Comparison of ENCODE assay signal across 14 mouse cellular contexts in genomic region chr3:149007860-149008633, GRCm38 (mm10). TPM values are rescaled to one million over a fixed set of nuclear protein-coding genes. Genes with fewer than 3 reads are reported as not detected.
A peak's percentile ranks its signal among the peaks of the same experiment; 100 is the strongest.
DNase-seq lines count a peak whose midpoint lies in the region; ATAC-seq and TF ChIP-seq lines count a peak whose summit lies in the region.
"Had no signal": no experiment of that assay in that cellular context is flagged by ENCODE, and none has a peak within 500 bp of the region (broad histone marks: within the 10 kb centered on the region; RNA-seq: fewer than 3 reads in every experiment).

No protein-coding gene starts in this region.

- no peak overlapping the region for H3K4me3 ChIP-seq in embryonic facial prominence, embryonic 12.5 days
- no peak overlapping the region for H3K4me3 ChIP-seq in embryonic facial prominence, embryonic 10.5 days
- no peak overlapping the region for H3K4me3 ChIP-seq in hindbrain, embryonic 12.5 days
- no peak overlapping the region for H3K4me3 ChIP-seq in hindbrain, embryonic 11.5 days (ENCODE audit: low read depth, low read length)
- H3K4me3 ChIP-seq in limb, embryonic 14.5 days (replicated peaks; ENCODE audit: low read length) = no peak overlapping the region
- H3K4me3 ChIP-seq: neural tube, embryonic 13.5 days had no signal

- TF ChIP-seq POLR2A in brain, embryonic 14.5 days (IDR thresholded peaks at IDR 0.05; ENCODE audit: borderline replicate concordance, extremely low read depth, insufficient read depth, insufficient read length, poor library complexity, severe bottlenecking) = no peak
- no peak for TF ChIP-seq POLR2A in limb, embryonic 14.5 days (IDR thresholded peaks at IDR 0.05; ENCODE audit: borderline replicate concordance, extremely low read depth, insufficient read depth, insufficient read length)

- no peak for DNase-seq in embryonic facial prominence, embryonic 10.5 days (ENCODE audit: low spot score)
- no peak for DNase-seq in hindbrain, embryonic 11.5 days (ENCODE audit: low spot score)
- DNase-seq in brain, embryonic 14.5 days (ENCODE audit: low read depth) = peak; percentile 71
- DNase-seq in limb, embryonic 14.5 days (ENCODE audit: low spot score) = no peak
- DNase-seq in kidney, adult 8-10 months = no peak
- DNase-seq in layer of hippocampus, postnatal 14 days (ENCODE audit: low spot score in 2 of 2) = no peak
- DNase-seq: gastrocnemius, postnatal 10 days; spleen, adult 18-20 months; thymus, postnatal 4 days had no signal

- H3K27ac ChIP-seq in embryonic facial prominence, embryonic 12.5 days = no peak overlapping the region
- H3K27ac ChIP-seq in embryonic facial prominence, embryonic 10.5 days (replicated peaks) = no peak overlapping the region
- no peak overlapping the region for H3K27ac ChIP-seq in hindbrain, embryonic 12.5 days
- H3K27ac ChIP-seq in hindbrain, embryonic 11.5 days (ENCODE audit: low read depth, low read length) = no peak overlapping the region
- no peak overlapping the region for H3K27ac ChIP-seq in limb, embryonic 14.5 days (replicated peaks; ENCODE audit: low read depth, low read length)
- H3K27ac ChIP-seq: kidney, postnatal 0 days; neural tube, embryonic 13.5 days had no signal

- H3K27me3 ChIP-seq in embryonic facial prominence, embryonic 12.5 days = no peaks in the 10 kb centered on the region
- H3K27me3 ChIP-seq in embryonic facial prominence, embryonic 10.5 days (replicated peaks; ENCODE audit: low read depth, poor library complexity, severe bottlenecking) = no peaks in the 10 kb centered on the region
- H3K27me3 ChIP-seq in hindbrain, embryonic 12.5 days = no peaks in the 10 kb centered on the region; the same call in 1 of the 2 replicates
- no peaks in the 10 kb centered on the region for H3K27me3 ChIP-seq in hindbrain, embryonic 11.5 days (ENCODE audit: control insufficient read depth, insufficient read depth, low read length)
- no peaks in the 10 kb centered on the region for H3K27me3 ChIP-seq in limb, embryonic 14.5 days (ENCODE audit: control insufficient read depth, insufficient read depth, low read length)
- H3K27me3 ChIP-seq: neural tube, embryonic 13.5 days had no signal

- ATAC-seq in embryonic facial prominence, embryonic 12.5 days (ENCODE audit: insufficient number of reproducible peaks, insufficient read depth, low FRiP score, low TSS enrichment) = no peak
- ATAC-seq in hindbrain, embryonic 12.5 days (ENCODE audit: low FRiP score) = no peak
- ATAC-seq in hindbrain, embryonic 11.5 days (ENCODE audit: low FRiP score) = no peak
- no peak for ATAC-seq in limb, embryonic 14.5 days (ENCODE audit: low FRiP score, low read depth)

- H3K4me1 ChIP-seq in embryonic facial prominence, embryonic 12.5 days = peaks cover 5% of the 10 kb centered on the region; the same call in 1 of the 2 replicates
- H3K4me1 ChIP-seq in embryonic facial prominence, embryonic 10.5 days = peaks cover 12% of the 10 kb centered on the region; the same call in 1 of the 2 replicates
- H3K4me1 ChIP-seq in hindbrain, embryonic 12.5 days = no peaks in the 10 kb centered on the region
- no peaks in the 10 kb centered on the region for H3K4me1 ChIP-seq in hindbrain, embryonic 11.5 days (replicated peaks; ENCODE audit: control insufficient read depth, insufficient read depth, low read length)
- peaks cover 3% of the 10 kb centered on the region; the same call in 1 of the 2 replicates for H3K4me1 ChIP-seq in limb, embryonic 14.5 days (ENCODE audit: control insufficient read depth, insufficient read depth, low read length)
- H3K4me1 ChIP-seq: neural tube, embryonic 13.5 days had no signal

- no peak for TF ChIP-seq CTCF in brain, embryonic 14.5 days (IDR thresholded peaks at IDR 0.05; ENCODE audit: borderline replicate concordance, extremely low read depth, insufficient read depth, insufficient read length)

- H3K9me3 ChIP-seq in embryonic facial prominence, embryonic 12.5 days = no peaks in the 10 kb centered on the region
- H3K9me3 ChIP-seq in embryonic facial prominence, embryonic 10.5 days = no peaks in the 10 kb centered on the region
- no peaks in the 10 kb centered on the region for H3K9me3 ChIP-seq in hindbrain, embryonic 12.5 days (replicated peaks)
- no peaks in the 10 kb centered on the region for H3K9me3 ChIP-seq in hindbrain, embryonic 11.5 days (ENCODE audit: control insufficient read depth, low read length)
- no peaks in the 10 kb centered on the region for H3K9me3 ChIP-seq in limb, embryonic 14.5 days (ENCODE audit: control insufficient read depth, low read length)
- H3K9me3 ChIP-seq: neural tube, embryonic 13.5 days had no signal

- H3K4me2 ChIP-seq in embryonic facial prominence, embryonic 12.5 days (replicated peaks) = peak overlapping the region; percentile 29
- 0 out of 2 replicates have a peak overlapping the region, but pooled peaks have one; percentile 0 for H3K4me2 ChIP-seq in hindbrain, embryonic 12.5 days (replicated peaks)
- no peak overlapping the region for H3K4me2 ChIP-seq in hindbrain, embryonic 11.5 days (replicated peaks; ENCODE audit: low read depth, low read length)
- H3K4me2 ChIP-seq in limb, embryonic 14.5 days (replicated peaks; ENCODE audit: low read depth, low read length, severe bottlenecking) = peak overlapping the region; percentile 23; the same call in 1 of the 2 replicates
- H3K4me2 ChIP-seq: neural tube, embryonic 13.5 days had no signal

- no peak overlapping the region for H3K9ac ChIP-seq in embryonic facial prominence, embryonic 12.5 days
- no peak overlapping the region for H3K9ac ChIP-seq in hindbrain, embryonic 12.5 days
- no peak overlapping the region for H3K9ac ChIP-seq in hindbrain, embryonic 11.5 days (ENCODE audit: low read depth, low read length)
- H3K9ac ChIP-seq in limb, embryonic 14.5 days (ENCODE audit: low read depth, low read length, severe bottlenecking) = no peak overlapping the region
- H3K9ac ChIP-seq: neural tube, embryonic 13.5 days had no signal

- WGBS in embryonic facial prominence, embryonic 12.5 days = 54% methylated on average over 20 of the region's 20 CpGs
- WGBS in embryonic facial prominence, embryonic 10.5 days = 68% methylated on average over 20 of the region's 20 CpGs
- 62% methylated on average over 20 of the region's 20 CpGs for WGBS in hindbrain, embryonic 12.5 days
- WGBS in hindbrain, embryonic 11.5 days = 68% methylated on average over 20 of the region's 20 CpGs
- WGBS in limb, embryonic 14.5 days = 58% methylated on average over 20 of the region's 20 CpGs

- no peaks in the 10 kb centered on the region for H3K36me3 ChIP-seq in embryonic facial prominence, embryonic 12.5 days
- no peaks in the 10 kb centered on the region for H3K36me3 ChIP-seq in embryonic facial prominence, embryonic 10.5 days (replicated peaks)
- H3K36me3 ChIP-seq in hindbrain, embryonic 12.5 days = no peaks in the 10 kb centered on the region
- H3K36me3 ChIP-seq in hindbrain, embryonic 11.5 days (ENCODE audit: control insufficient read depth, insufficient read depth, low read length) = no peaks in the 10 kb centered on the region
- H3K36me3 ChIP-seq in limb, embryonic 14.5 days (ENCODE audit: control insufficient read depth, insufficient read depth, low read length) = no peaks in the 10 kb centered on the region
- H3K36me3 ChIP-seq: G1E; neural tube, embryonic 13.5 days had no signal

RNA-seq across cellular contexts. Expression of gene Adgrl2, which starts 17.7 kb away (rescaled TPM):
- 134 and 141 TPM in 2 replicates for polyA plus RNA-seq in embryonic facial prominence, embryonic 12.5 days (2016; fragmentation: Nextera tagmentation; extraction: Ambion mirVana)
- polyA plus RNA-seq in embryonic facial prominence, embryonic 10.5 days (2016; fragmentation: Nextera tagmentation; extraction: Ambion mirVana) = 74.0 and 77.6 TPM in 2 replicates
- polyA plus RNA-seq in hindbrain, embryonic 12.5 days (2016; fragmentation: Nextera tagmentation; extraction: Ambion mirVana) = 98.1 and 121 TPM in 2 replicates
- 77.5 and 80.7 TPM in 2 replicates for polyA plus RNA-seq in hindbrain, embryonic 11.5 days (2014; fragmentation: Nextera tagmentation; extraction: Ambion mirVana)
- polyA plus RNA-seq in brain, embryonic 14.5 days (2012; rRNA removed) = 237 and 262 TPM in 2 replicates
- 147 and 174 TPM in 2 replicates for polyA plus RNA-seq in limb, embryonic 14.5 days (2012; rRNA removed)
- polyA plus RNA-seq in limb, embryonic 14.5 days (2014; fragmentation: Nextera tagmentation; extraction: Ambion mirVana) = 119 and 141 TPM in 2 replicates
- 10 to 100 TPM; 49.1 to 69.6 TPM for total RNA-seq in layer of hippocampus, postnatal 14 days (2021)
- polyA plus RNA-seq: G1E had no signal
